Comparison of ENCODE assay signal across 8 mouse cellular contexts in the genomic region with DNA sequence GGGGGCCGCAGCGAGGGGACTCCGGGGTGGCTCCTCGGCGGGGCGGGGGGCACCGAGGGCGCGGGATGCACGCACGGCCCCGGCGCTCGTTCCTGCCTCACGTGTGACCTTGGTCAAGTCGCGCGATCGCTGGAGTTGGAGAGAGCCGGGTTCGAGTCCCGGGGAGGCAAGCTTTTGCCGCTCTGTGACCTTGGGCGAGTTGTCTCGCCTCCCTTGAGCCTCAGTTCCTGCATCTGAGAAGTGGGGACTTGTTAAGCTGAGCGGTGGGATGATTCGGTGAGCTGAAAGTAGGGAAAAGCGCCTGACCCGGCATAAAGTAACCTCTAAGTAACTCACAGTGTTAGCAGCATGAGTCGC. TPM values are rescaled to one million over a fixed set of nuclear protein-coding genes. Genes with fewer than 3 reads are reported as not detected.
DNase-seq lines count a peak whose midpoint lies in the region; ATAC-seq and TF ChIP-seq lines count a peak whose summit lies in the region.

No protein-coding gene starts in this region.

- H3K4me3 ChIP-seq in kidney, adult 2 months (ENCODE audit: insufficient read depth, low read depth, low read length) = peak overlapping the region; percentile 65
- peak overlapping the region; percentile 82 for H3K4me3 ChIP-seq in embryonic facial prominence, embryonic 10.5 days
- H3K4me3 ChIP-seq in hindbrain, embryonic 12.5 days = peak overlapping the region; percentile 76
- H3K4me3 ChIP-seq in liver, embryonic 15.5 days (replicated peaks) = peak overlapping the region; percentile 92

- no peaks in the 10 kb centered on the region for H3K36me3 ChIP-seq in kidney, adult 2 months (ENCODE audit: control insufficient read depth, insufficient read depth, low read length)
- H3K36me3 ChIP-seq in embryonic facial prominence, embryonic 10.5 days (replicated peaks) = peaks cover 20% of the 10 kb centered on the region
- H3K36me3 ChIP-seq in hindbrain, embryonic 12.5 days = no peaks in the 10 kb centered on the region
- peaks cover 23% of the 10 kb centered on the region for H3K36me3 ChIP-seq in liver, embryonic 15.5 days (replicated peaks)

- H3K9ac ChIP-seq in hindbrain, embryonic 12.5 days = peak overlapping the region; percentile 86
- H3K9ac ChIP-seq in liver, embryonic 15.5 days = peak overlapping the region; percentile 90

- no peaks in the 10 kb centered on the region for H3K9me3 ChIP-seq in embryonic facial prominence, embryonic 10.5 days
- H3K9me3 ChIP-seq in hindbrain, embryonic 12.5 days (replicated peaks) = no peaks in the 10 kb centered on the region
- no peaks in the 10 kb centered on the region for H3K9me3 ChIP-seq in liver, embryonic 15.5 days (replicated peaks)

- 3% methylated on average over 30 of the region's 30 CpGs for WGBS in kidney, adult 2 months
- WGBS in embryonic facial prominence, embryonic 10.5 days = 1% methylated on average over 30 of the region's 30 CpGs
- 2% methylated on average over 30 of the region's 30 CpGs for WGBS in hindbrain, embryonic 12.5 days
- 2% methylated on average over 25 of the region's 30 CpGs for WGBS in liver, embryonic 15.5 days (ENCODE audit: insufficient replicate concordance)

- peak; percentile 34; the same call in 1 of the 2 replicates for ATAC-seq in hindbrain, embryonic 12.5 days (ENCODE audit: low FRiP score)
- no peak for ATAC-seq in liver, embryonic 15.5 days (ENCODE audit: insufficient read depth)
- ATAC-seq in monocyte, adult 5-6 weeks (replicated peaks; ENCODE audit: insufficient number of reproducible peaks, low FRiP score, low TSS enrichment, poor library complexity, severe bottlenecking) = no peak

- H3K4me1 ChIP-seq in kidney, adult 2 months (ENCODE audit: control insufficient read depth, insufficient read depth, low read length) = peaks cover 19% of the 10 kb centered on the region
- H3K4me1 ChIP-seq in embryonic facial prominence, embryonic 10.5 days = peaks cover 46% of the 10 kb centered on the region
- peaks cover 45% of the 10 kb centered on the region for H3K4me1 ChIP-seq in hindbrain, embryonic 12.5 days
- peaks cover 82% of the 10 kb centered on the region for H3K4me1 ChIP-seq in liver, embryonic 15.5 days (replicated peaks)

- TF ChIP-seq CTCF in kidney, adult 2 months (conservative IDR thresholded peaks at IDR 0.05; ENCODE audit: insufficient read depth, insufficient read length, low read depth, low read length) = no peak

- H3K27ac ChIP-seq in kidney, adult 2 months (ENCODE audit: insufficient read depth, low read depth, low read length) = no peak overlapping the region
- H3K27ac ChIP-seq in embryonic facial prominence, embryonic 10.5 days (replicated peaks) = peak overlapping the region; percentile 91
- H3K27ac ChIP-seq in hindbrain, embryonic 12.5 days = peak overlapping the region; percentile 93
- H3K27ac ChIP-seq in liver, embryonic 15.5 days (replicated peaks) = peak overlapping the region; percentile 99

- H3K4me2 ChIP-seq in hindbrain, embryonic 12.5 days (replicated peaks) = peak overlapping the region; percentile 83
- H3K4me2 ChIP-seq in liver, embryonic 15.5 days = peak overlapping the region; percentile 80

- TF ChIP-seq POLR2A in kidney, adult 2 months (IDR thresholded peaks at IDR 0.05; ENCODE audit: low read depth, low read length) = no peak

- no peaks in the 10 kb centered on the region for H3K27me3 ChIP-seq in kidney, adult 2 months (replicated peaks; ENCODE audit: control insufficient read depth, insufficient read depth, low read length)
- no peaks in the 10 kb centered on the region for H3K27me3 ChIP-seq in embryonic facial prominence, embryonic 10.5 days (replicated peaks; ENCODE audit: low read depth, poor library complexity, severe bottlenecking)
- no peaks in the 10 kb centered on the region for H3K27me3 ChIP-seq in hindbrain, embryonic 12.5 days
- no peaks in the 10 kb centered on the region for H3K27me3 ChIP-seq in liver, embryonic 15.5 days

- peak; percentile 32 for DNase-seq in kidney, adult 2 months
- no peak for DNase-seq in kidney, adult 11 months
- DNase-seq in adipocyte (ENCODE audit: low spot score) = peak; percentile 32
- DNase-seq in embryonic facial prominence, embryonic 10.5 days (ENCODE audit: low spot score) = peak; percentile 63
- peak; percentile 49 for DNase-seq in retina, postnatal 1 day

RNA-seq across cellular contexts. Expression of a gene that starts 0.6 kb away (rescaled TPM):
- polyA plus RNA-seq in kidney, adult 2 months (2012; rRNA removed) = 50.3 and 52.5 TPM in 2 replicates
- polyA plus RNA-seq in embryonic facial prominence, embryonic 10.5 days (2016; fragmentation: Nextera tagmentation; extraction: Ambion mirVana) = 14.9 and 15.1 TPM in 2 replicates
- polyA plus RNA-seq in hindbrain, embryonic 12.5 days (2016; fragmentation: Nextera tagmentation; extraction: Ambion mirVana) = 19.7 and 20.6 TPM in 2 replicates
- polyA plus RNA-seq in liver, embryonic 15.5 days (2015; fragmentation: Nextera tagmentation; extraction: Ambion mirVana) = 12.0 and 13.1 TPM in 2 replicates
- 44.1 to 51.4 TPM (median 46.2 TPM) in 3 replicates for total RNA-seq in monocyte, adult 5-6 weeks (2017)
